Mouse (Mus musculus): Measurements from ENCODE around the gene Thsd4.
A peak's percentile ranks its signal among the peaks of the same experiment; 100 is the strongest.

DNA sequence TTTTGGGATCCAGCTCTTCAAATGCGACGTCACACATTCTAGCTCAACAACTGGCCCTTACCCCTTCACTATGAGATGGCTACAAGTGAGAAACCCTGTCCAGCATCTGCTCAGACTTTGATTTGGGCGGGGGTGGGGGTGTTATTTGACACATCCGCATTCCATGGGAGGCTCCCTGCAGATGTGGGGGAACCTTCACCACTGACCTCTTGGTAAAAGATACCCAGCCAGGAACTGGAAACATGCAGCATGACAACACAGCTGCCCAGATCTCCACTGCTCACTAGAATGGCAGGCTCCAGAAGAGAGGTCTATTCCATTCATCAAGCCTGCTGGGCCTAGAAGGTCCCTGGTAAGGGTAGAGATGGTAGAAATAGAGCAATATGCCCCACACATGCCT lies 213.7 kb downstream of the Thsd4 start:
- TF ChIP-seq POLR2A (IDR thresholded peaks at IDR 0.05; ENCODE audit: insufficient read length, low read depth) (no peak), USF1 (IDR thresholded peaks at IDR 0.05; ENCODE audit: low read depth) (no peak), TCF12 (IDR thresholded peaks at IDR 0.05; ENCODE audit: insufficient read depth, poor library complexity, severe bottlenecking) (peak; percentile 23), E2F4 (IDR thresholded peaks at IDR 0.05; ENCODE audit: insufficient read depth) (no peak), CEBPB (IDR thresholded peaks at IDR 0.05; ENCODE audit: insufficient read depth, poor library complexity, severe bottlenecking) (no peak)

Data from myocyte (in vitro differentiated cells).